Mouse (Mus musculus): ENCODE measurements around the gene Atxn7l3b. TPM values are rescaled to one million over a fixed set of nuclear protein-coding genes. Genes with fewer than 3 reads are reported as not detected.

The Atxn7l3b gene
- polyA plus RNA-seq, 1 experiment = 79.3 TPM

DNA sequence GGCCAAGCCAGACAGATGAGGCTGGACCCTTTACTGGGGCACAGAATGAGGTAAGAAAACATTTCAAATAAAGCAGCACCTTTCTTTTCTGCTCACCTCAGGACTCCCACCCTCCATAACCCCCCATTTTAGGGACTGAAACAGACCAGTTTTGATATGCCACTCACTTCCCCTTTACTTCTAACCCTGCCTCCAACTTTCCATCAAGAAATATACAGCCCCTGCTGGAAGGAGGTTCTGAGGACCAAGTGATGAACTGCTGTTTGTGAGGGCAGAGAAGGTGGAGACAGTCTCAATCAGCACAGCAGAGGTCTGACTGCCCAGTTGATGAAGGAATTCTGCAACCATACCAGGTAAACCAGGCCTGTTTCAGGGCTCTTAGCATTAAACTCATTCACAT, 1.8 kb downstream of the Atxn7l3b start:
- no peak for TF ChIP-seq CTCF (IDR thresholded peaks at IDR 0.05; ENCODE audit: extremely low read depth, insufficient read depth, low read length)
- Histone ChIP-seq H3K4me3 (ENCODE audit: insufficient read depth, low read length) (no peak overlapping the region), H3K4me1 (ENCODE audit: control insufficient read depth, insufficient read depth, low read length) (peaks cover 11% of the 10 kb centered on the region), H3K27ac (ENCODE audit: insufficient read depth, low read length) (no peak overlapping the region)

DNA sequence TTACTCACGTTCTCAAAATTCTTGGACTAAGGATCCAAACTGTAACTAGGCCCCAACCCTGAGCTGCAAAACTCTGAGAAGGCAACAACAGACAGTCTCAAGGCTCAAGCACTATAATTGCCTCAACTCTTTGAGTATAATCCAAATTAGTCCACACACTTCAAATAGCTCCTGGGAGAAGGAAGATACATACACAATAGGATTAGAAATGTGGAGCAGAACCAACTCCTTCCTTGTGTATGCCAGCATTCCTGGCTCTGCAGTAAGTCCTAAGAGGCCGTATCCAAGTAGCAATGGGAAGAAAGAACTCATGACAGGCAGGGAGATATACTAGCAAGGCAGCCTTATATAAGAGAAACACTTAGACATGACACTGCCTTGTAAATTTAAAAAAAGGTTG, 2.5 kb downstream of the Atxn7l3b start:
- H3K4me1 ChIP-seq (ENCODE audit: control insufficient read depth, insufficient read depth, low read length) = peaks cover 11% of the 10 kb centered on the region
- no peak overlapping the region for H3K4me3 ChIP-seq (ENCODE audit: insufficient read depth, low read length)
- H3K27ac ChIP-seq (ENCODE audit: insufficient read depth, low read length) = no peak overlapping the region
- TF ChIP-seq CTCF (IDR thresholded peaks at IDR 0.05; ENCODE audit: extremely low read depth, insufficient read depth, low read length) (no peak), POLR2A (IDR thresholded peaks at IDR 0.05; ENCODE audit: extremely low read depth, insufficient read depth, low read length) (no peak)

DNA sequence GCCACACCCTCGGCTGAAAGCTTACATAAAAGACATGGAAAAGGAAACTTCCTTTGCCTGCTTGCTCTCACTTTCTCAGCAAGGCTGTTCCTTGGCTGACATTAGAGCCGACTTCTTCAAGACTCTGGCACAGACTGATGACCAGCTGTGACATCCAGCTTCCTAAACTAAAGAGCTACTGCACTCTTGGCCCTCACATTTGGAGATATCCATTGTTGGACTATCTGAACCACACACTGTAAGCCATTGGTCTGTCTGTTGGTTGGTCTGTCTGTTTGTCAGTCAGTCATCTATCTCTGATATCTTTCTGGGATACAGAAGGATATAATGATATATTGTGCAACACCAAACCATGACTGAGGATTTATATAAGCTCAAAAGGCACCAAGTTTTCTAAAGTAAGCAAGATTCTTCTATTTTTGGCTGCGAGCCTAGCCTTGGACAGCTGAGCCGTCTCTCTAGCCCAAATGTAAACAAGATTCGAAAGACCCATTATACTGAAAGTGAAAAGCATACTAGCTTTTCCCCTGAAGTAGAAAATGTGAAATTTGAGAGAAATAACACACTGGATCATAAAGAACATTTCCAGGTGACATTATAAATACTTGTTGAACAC, 12.1 kb downstream of the Atxn7l3b start:
- TF ChIP-seq CTCF (IDR thresholded peaks at IDR 0.05; ENCODE audit: extremely low read depth, insufficient read depth, low read length) = no peak
- TF ChIP-seq POLR2A (IDR thresholded peaks at IDR 0.05; ENCODE audit: extremely low read depth, insufficient read depth, low read length) = no peak
- Histone ChIP-seq H3K4me1 (ENCODE audit: control insufficient read depth, insufficient read depth, low read length) (no peaks in the 10 kb centered on the region), H3K4me3 (ENCODE audit: insufficient read depth, low read length) (no peak overlapping the region), H3K27ac (ENCODE audit: insufficient read depth, low read length) (no peak overlapping the region)

DNA sequence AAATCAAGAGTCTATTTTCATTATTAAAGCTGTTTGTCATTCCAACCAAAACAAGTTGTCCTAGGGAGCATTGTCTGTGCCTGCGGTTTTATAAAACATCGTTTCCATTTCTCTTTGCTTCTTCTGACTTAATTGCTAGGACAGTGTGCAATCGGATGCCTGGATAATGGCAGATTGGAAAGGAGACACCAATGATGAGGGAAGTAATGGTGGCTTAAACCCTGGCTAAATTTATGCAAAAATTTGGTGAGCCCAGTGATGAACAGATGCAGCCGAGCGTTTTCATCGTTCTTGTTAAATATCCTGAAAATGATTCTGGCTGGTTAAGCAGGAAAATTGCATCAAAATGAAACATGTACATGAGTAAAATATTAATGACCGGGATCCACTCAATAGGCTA, 28.6 kb downstream of the Atxn7l3b start:
- Histone ChIP-seq H3K4me1 (ENCODE audit: control insufficient read depth, insufficient read depth, low read length) (no peaks in the 10 kb centered on the region), H3K4me3 (ENCODE audit: insufficient read depth, low read length) (no peak overlapping the region), H3K27ac (ENCODE audit: insufficient read depth, low read length) (no peak overlapping the region)
- no peak for TF ChIP-seq CTCF (IDR thresholded peaks at IDR 0.05; ENCODE audit: extremely low read depth, insufficient read depth, low read length)
- no peak for TF ChIP-seq POLR2A (IDR thresholded peaks at IDR 0.05; ENCODE audit: extremely low read depth, insufficient read depth, low read length)

DNA sequence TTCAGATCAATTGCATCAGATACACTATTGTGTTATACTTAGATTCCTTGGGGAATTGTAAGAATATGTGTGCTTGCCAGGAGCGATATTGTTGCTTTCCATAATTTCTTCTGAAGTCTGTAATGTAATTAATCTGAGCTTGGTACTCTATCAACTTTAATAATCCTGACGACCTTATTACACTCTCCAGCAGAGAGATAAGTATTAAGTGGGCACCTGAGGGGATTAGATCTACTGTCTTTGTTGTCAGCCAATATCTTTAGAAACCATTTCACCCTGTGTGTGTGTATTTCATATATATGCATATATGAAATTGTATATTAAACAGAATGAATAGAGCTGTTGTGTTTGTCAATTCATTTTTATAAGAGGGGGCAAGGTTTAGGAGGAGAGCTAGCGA, 29.0 kb downstream of the Atxn7l3b start:
- Histone ChIP-seq H3K4me3 (ENCODE audit: insufficient read depth, low read length) (no peak overlapping the region), H3K27ac (ENCODE audit: insufficient read depth, low read length) (no peak overlapping the region), H3K4me1 (ENCODE audit: control insufficient read depth, insufficient read depth, low read length) (no peaks in the 10 kb centered on the region)
- TF ChIP-seq POLR2A (IDR thresholded peaks at IDR 0.05; ENCODE audit: extremely low read depth, insufficient read depth, low read length) (no peak), CTCF (IDR thresholded peaks at IDR 0.05; ENCODE audit: extremely low read depth, insufficient read depth, low read length) (no peak)

DNA sequence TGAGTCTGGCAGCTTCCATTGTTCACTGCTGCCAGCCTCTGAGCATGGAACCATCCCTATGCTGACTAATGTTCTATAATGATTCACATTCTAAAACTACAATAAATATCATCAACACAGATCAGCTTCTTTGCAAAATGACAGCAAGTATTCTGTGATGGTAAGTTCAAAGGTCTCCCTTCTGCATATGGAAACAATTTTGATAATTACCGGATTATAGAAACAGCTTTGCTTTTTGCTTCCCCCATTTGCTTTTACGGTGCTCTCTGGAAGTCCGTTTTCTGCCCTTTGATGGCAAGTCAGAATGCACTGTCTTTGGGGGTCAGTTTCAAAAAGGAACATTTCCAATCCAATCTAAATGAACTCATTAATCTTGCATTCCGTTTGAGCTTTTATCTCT, 32.2 kb downstream of the Atxn7l3b start:
- H3K4me1 ChIP-seq (ENCODE audit: control insufficient read depth, insufficient read depth, low read length) = no peaks in the 10 kb centered on the region
- TF ChIP-seq CTCF (IDR thresholded peaks at IDR 0.05; ENCODE audit: extremely low read depth, insufficient read depth, low read length) = no peak
- TF ChIP-seq POLR2A (IDR thresholded peaks at IDR 0.05; ENCODE audit: extremely low read depth, insufficient read depth, low read length) = no peak
- no peak overlapping the region for H3K4me3 ChIP-seq (ENCODE audit: insufficient read depth, low read length)

DNA sequence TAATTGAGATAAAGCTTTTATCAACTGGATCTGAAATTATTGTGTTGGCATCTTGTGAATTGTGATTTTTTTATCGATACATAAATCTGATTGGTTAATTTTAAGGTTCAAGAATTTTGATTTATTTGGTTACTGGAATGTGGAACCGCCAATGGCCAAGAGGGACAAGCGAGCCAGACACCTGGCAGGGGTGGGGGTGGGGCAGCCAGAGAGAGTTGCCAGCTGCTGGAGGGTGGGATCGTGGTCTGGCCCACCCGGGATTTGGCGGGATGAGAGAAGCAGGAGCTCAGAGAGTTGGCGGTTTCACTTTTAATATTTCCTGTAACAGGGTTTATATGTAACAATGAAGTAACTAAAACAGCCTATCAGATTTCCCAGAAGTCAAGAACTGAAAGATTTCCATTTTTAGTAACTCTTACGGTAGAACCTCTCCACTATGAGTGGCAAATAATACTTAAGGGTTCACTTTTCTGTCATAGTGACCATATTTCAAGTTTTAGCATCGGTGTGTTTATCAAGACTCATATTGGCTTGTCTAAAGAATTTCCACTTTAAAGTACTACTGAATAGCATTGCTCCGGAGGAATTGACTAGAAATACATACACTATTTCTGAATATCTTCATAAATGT, 35.1 kb downstream of the Atxn7l3b start:
- H3K4me3 ChIP-seq (ENCODE audit: insufficient read depth, low read length) = no peak overlapping the region
- H3K4me1 ChIP-seq (ENCODE audit: control insufficient read depth, insufficient read depth, low read length) = no peaks in the 10 kb centered on the region
- no peak overlapping the region for H3K27ac ChIP-seq (ENCODE audit: insufficient read depth, low read length)
- TF ChIP-seq POLR2A (IDR thresholded peaks at IDR 0.05; ENCODE audit: extremely low read depth, insufficient read depth, low read length) = no peak
- no peak for TF ChIP-seq CTCF (IDR thresholded peaks at IDR 0.05; ENCODE audit: extremely low read depth, insufficient read depth, low read length)

More for the DNA sequence above, 32.2 kb downstream of the Atxn7l3b start:
- no peak overlapping the region for H3K27ac ChIP-seq (ENCODE audit: insufficient read depth, low read length)

DNA sequence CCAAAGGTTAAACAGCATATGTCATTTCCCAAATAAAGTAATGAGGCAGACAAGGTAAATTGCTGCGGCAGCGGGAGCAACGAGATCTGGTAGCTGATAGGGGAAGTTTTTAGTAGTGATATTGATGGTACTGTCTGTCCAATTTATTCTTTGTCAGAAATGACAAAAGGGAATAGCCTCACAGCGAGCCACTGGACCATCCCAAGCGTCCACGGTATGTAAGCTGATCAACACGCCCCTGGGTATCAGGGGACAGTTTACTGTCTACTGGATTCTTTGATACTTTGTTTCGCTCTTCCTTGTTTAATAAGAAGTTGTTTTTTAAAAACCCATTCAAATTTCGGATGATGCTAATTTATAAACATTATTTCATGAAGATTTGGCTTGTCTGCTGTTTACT, 44.7 kb downstream of the Atxn7l3b start:
- Histone ChIP-seq H3K27ac (ENCODE audit: insufficient read depth, low read length) (no peak overlapping the region), H3K4me3 (ENCODE audit: insufficient read depth, low read length) (no peak overlapping the region), H3K4me1 (ENCODE audit: control insufficient read depth, insufficient read depth, low read length) (no peaks in the 10 kb centered on the region)
- TF ChIP-seq CTCF (IDR thresholded peaks at IDR 0.05; ENCODE audit: extremely low read depth, insufficient read depth, low read length) (no peak), POLR2A (IDR thresholded peaks at IDR 0.05; ENCODE audit: extremely low read depth, insufficient read depth, low read length) (no peak)

DNA sequence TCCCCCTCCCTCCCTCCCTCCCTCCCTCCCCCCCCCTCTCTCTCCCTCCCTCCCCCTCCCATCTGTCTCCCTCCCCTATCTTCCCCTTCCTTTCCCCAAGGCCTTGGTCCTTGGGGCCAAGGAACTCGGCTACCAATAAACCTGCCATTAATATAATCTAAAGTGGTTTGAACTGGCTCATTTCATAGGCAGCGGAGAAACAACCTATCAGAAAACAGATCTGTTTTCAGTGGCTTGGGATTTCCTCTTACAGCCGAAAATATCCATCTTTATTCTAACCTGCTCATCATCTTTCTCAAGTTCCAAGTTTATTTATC, 45.2 kb downstream of the Atxn7l3b start:
- TF ChIP-seq POLR2A (IDR thresholded peaks at IDR 0.05; ENCODE audit: extremely low read depth, insufficient read depth, low read length) (no peak), CTCF (IDR thresholded peaks at IDR 0.05; ENCODE audit: extremely low read depth, insufficient read depth, low read length) (no peak)

More for the DNA sequence above, 45.2 kb downstream of the Atxn7l3b start:
- Histone ChIP-seq H3K27ac (ENCODE audit: insufficient read depth, low read length) (no peak overlapping the region), H3K4me1 (ENCODE audit: control insufficient read depth, insufficient read depth, low read length) (no peaks in the 10 kb centered on the region), H3K4me3 (ENCODE audit: insufficient read depth, low read length) (no peak overlapping the region)

Data from cortical plate, adult 2 months (tissue).